Mouse (Mus musculus): Measurements from ENCODE around the gene Cfdp1. TPM values are rescaled to one million over a fixed set of nuclear protein-coding genes. Genes with fewer than 3 reads are reported as not detected.
"Not testable (repeated sequence)": the region's sequence is repeated elsewhere in the genome, so short reads cannot be mapped to it uniquely, and the experiment has no call there.

Cfdp1 gene
- polyA plus RNA-seq, 1 experiment from 2014 or later, result 173 TPM

DNA sequence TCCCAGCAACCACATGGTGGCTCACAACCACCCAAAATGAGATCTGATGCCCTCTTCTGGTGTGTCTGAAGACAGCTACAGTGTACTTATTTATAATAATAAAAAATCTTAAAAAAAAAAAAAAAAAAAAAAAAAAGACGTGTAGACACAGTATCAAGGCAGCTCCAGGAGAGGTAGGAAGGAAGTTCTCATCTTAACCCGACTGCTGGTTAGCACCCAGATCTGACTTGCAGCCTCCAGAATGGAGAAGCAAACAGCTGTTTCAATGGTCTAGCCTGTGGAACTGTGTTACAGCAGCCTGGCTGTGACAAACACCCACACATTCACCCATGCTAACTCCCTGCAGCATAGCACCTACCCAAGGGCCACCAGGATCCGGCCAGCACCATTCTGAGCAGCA, 16.3 kb upstream of the Cfdp1 start:
- H3K4me2 ChIP-seq, result no peak overlapping the region
- H3K9ac ChIP-seq (ENCODE audit: low read depth, low read length), result no peak overlapping the region
- H3K4me3 ChIP-seq (ENCODE audit: low read depth, low read length), result no peak overlapping the region
- H3K27ac ChIP-seq (ENCODE audit: low read depth, low read length), result no peak overlapping the region
- H3K9me3 ChIP-seq (replicated peaks; ENCODE audit: control insufficient read depth, low read length), result no peaks in the 10 kb centered on the region
- ATAC-seq (replicated peaks; ENCODE audit: insufficient number of reproducible peaks, low FRiP score, low TSS enrichment), result no peak
- H3K27me3 ChIP-seq (ENCODE audit: control insufficient read depth, insufficient read depth, low read length), result no peaks in the 10 kb centered on the region
- WGBS (ENCODE audit: insufficient replicate concordance), result 83% methylated on average over 3 of the region's 3 CpGs
- no peaks in the 10 kb centered on the region; the same call in 1 of the 2 replicates for H3K36me3 ChIP-seq (ENCODE audit: control insufficient read depth, insufficient read depth, low read length)
- H3K4me1 ChIP-seq (ENCODE audit: control insufficient read depth, insufficient read depth, low read length), result no peaks in the 10 kb centered on the region

DNA sequence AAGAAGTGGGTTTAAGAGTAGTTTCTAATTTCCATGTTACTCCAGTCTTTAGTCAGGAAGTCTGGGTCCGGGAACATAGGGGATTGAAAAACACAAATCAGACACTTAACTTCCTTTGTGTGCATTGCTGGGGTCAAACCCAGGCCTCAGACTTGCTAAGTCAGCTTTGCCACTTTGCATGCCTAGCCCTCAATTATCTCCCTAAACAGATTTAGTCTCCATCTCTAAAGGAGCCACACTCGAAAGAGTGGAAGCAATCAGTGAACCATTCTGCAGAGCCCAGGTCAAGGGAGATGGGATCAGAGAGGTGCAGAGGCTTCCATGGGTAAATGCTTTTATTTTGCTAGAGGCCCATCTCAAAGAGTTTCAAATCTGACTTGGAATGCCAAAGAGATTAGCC, 14.6 kb upstream of the Cfdp1 start:
- Histone ChIP-seq H3K27ac (ENCODE audit: low read depth, low read length) (no peak overlapping the region), H3K4me2 (no peak overlapping the region), H3K9ac (ENCODE audit: low read depth, low read length) (no peak overlapping the region), H3K4me3 (ENCODE audit: low read depth, low read length) (no peak overlapping the region), H3K27me3 (ENCODE audit: control insufficient read depth, insufficient read depth, low read length) (no peaks in the 10 kb centered on the region), H3K9me3 (replicated peaks; ENCODE audit: control insufficient read depth, low read length) (no peaks in the 10 kb centered on the region), H3K4me1 (ENCODE audit: control insufficient read depth, insufficient read depth, low read length) (no peaks in the 10 kb centered on the region), H3K36me3 (ENCODE audit: control insufficient read depth, insufficient read depth, low read length) (no peaks in the 10 kb centered on the region; the same call in 1 of the 2 replicates)
- no peak for ATAC-seq (replicated peaks; ENCODE audit: insufficient number of reproducible peaks, low FRiP score, low TSS enrichment)
- 51% methylated on average over 2 of the region's 2 CpGs for WGBS (ENCODE audit: insufficient replicate concordance)

DNA sequence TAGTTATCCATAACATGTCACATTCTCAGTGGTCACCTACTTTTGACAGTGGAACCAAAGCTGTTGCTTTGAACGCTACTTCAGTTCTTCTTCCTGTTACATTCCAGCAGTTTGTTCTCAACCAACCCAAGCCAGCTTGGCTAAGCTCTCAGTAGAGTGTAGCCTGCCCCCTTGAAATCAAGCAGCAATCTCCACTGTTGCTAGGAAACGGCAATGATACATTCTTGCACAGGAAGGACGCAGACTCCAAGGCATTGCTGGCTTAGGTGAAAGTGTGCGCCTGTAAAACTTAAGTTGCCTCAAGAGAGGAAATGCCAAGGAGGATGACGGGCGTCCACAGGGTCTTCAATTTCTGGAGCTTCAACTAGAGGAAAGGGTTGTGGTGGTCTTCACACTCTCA, 11.8 kb upstream of the Cfdp1 start:
- Histone ChIP-seq H3K4me3 (ENCODE audit: low read depth, low read length) (no peak overlapping the region), H3K9me3 (replicated peaks; ENCODE audit: control insufficient read depth, low read length) (no peaks in the 10 kb centered on the region), H3K4me2 (no peak overlapping the region)

DNA sequence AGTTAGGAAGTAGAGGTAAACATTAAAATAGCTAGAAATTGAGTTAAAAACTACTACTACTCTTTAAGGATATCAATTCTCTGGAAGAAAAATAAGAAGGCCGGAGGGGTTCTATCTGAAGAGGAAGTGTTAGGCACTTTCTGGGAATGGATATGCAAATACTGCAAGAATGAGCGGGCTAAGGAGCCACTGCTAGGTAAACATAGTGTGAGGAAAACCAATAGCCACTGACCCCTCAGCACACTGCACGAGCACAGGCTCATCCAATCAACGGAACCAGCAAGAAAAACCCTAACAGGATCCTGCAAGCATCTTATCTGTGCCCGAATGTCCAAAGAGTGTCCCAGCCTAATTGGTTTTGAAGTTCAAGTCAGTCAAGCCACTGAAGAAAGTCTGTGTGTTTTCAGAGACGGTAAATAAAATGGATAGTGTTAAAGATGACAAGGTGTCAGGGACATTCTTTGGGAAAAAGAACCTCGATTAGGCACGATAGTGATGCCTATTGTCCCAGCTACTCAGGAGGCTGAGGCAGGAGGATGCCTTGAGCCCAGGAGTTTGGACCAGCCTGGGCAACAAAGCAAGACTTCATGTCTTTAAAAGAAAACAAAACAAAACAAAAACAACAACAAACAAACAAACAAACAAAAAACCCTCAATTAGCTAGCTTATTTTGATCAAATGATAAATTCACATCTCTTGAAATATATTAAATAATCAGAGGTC, 11.2 kb upstream of the Cfdp1 start:
- 80% methylated on average over 8 of the region's 8 CpGs for WGBS (ENCODE audit: insufficient replicate concordance)
- H3K9ac ChIP-seq (ENCODE audit: low read depth, low read length), result no peak overlapping the region
- no peak for ATAC-seq (replicated peaks; ENCODE audit: insufficient number of reproducible peaks, low FRiP score, low TSS enrichment)

More for the DNA sequence above, 11.8 kb upstream of the Cfdp1 start:
- Histone ChIP-seq H3K9ac (ENCODE audit: low read depth, low read length) (no peak overlapping the region), H3K27ac (ENCODE audit: low read depth, low read length) (no peak overlapping the region), H3K4me1 (ENCODE audit: control insufficient read depth, insufficient read depth, low read length) (no peaks in the 10 kb centered on the region), H3K36me3 (ENCODE audit: control insufficient read depth, insufficient read depth, low read length) (no peaks in the 10 kb centered on the region; the same call in 1 of the 2 replicates), H3K27me3 (ENCODE audit: control insufficient read depth, insufficient read depth, low read length) (no peaks in the 10 kb centered on the region)
- ATAC-seq (replicated peaks; ENCODE audit: insufficient number of reproducible peaks, low FRiP score, low TSS enrichment), result no peak
- WGBS (ENCODE audit: insufficient replicate concordance), result 76% methylated on average over 6 of the region's 6 CpGs

DNA sequence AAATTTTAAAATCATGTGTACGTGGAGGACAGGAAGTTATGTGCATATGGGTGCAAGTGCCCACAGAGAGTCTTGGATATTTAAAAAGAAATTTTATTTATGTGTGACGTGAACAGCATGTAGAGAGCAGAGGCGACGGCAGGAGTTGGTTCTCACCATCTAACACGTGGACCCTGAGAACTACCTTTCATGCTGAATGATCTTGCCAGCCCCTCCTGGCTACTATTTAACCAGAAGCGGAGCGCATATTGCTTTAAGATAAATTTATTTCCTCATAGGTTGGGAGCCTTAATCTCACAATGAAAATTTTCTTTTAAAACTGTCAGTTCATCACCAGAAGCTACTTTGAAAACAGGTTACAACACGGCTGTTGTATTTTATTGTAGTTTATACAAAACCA, 10.6 kb upstream of the Cfdp1 start:
- H3K4me1 ChIP-seq (ENCODE audit: control insufficient read depth, insufficient read depth, low read length), result no peaks in the 10 kb centered on the region
- H3K4me3 ChIP-seq (ENCODE audit: low read depth, low read length), result no peak overlapping the region
- H3K27me3 ChIP-seq (ENCODE audit: control insufficient read depth, insufficient read depth, low read length), result no peaks in the 10 kb centered on the region
- H3K4me2 ChIP-seq, result no peak overlapping the region
- H3K36me3 ChIP-seq (ENCODE audit: control insufficient read depth, insufficient read depth, low read length), result no peaks in the 10 kb centered on the region; the same call in 1 of the 2 replicates
- WGBS (ENCODE audit: insufficient replicate concordance), result 90% methylated on average over 8 of the region's 8 CpGs
- no peak overlapping the region for H3K9ac ChIP-seq (ENCODE audit: low read depth, low read length)
- no peaks in the 10 kb centered on the region for H3K9me3 ChIP-seq (replicated peaks; ENCODE audit: control insufficient read depth, low read length)
- no peak for ATAC-seq (replicated peaks; ENCODE audit: insufficient number of reproducible peaks, low FRiP score, low TSS enrichment)
- no peak overlapping the region for H3K27ac ChIP-seq (ENCODE audit: low read depth, low read length)

More for the DNA sequence above, 11.2 kb upstream of the Cfdp1 start:
- Histone ChIP-seq H3K27me3 (ENCODE audit: control insufficient read depth, insufficient read depth, low read length) (no peaks in the 10 kb centered on the region), H3K9me3 (replicated peaks; ENCODE audit: control insufficient read depth, low read length) (no peaks in the 10 kb centered on the region), H3K4me1 (ENCODE audit: control insufficient read depth, insufficient read depth, low read length) (no peaks in the 10 kb centered on the region), H3K27ac (ENCODE audit: low read depth, low read length) (no peak overlapping the region), H3K4me2 (no peak overlapping the region), H3K4me3 (ENCODE audit: low read depth, low read length) (no peak overlapping the region), H3K36me3 (ENCODE audit: control insufficient read depth, insufficient read depth, low read length) (no peaks in the 10 kb centered on the region; the same call in 1 of the 2 replicates)

DNA sequence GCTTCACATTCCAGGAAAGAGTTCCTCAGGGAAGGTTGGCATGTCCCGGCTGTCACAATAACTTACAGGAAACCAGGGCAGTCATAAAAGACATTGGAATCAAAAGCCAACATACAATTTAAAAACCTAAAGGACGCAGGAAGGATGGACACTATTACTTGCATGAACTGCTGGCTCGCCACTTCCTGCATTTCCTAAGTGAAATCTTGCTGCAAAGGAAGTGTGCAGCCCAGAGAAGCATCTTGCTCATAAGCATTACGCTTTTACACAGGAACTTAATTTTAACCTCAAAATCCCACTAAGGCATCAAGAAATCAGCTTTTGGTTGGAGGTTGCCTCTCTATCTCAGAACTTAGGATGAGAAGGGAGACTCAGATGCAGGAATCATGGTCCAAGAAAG, 9.2 kb upstream of the Cfdp1 start:
- Histone ChIP-seq H3K9ac (ENCODE audit: low read depth, low read length) (no peak overlapping the region), H3K4me2 (no peak overlapping the region), H3K4me1 (ENCODE audit: control insufficient read depth, insufficient read depth, low read length) (no peaks in the 10 kb centered on the region), H3K27ac (ENCODE audit: low read depth, low read length) (no peak overlapping the region), H3K9me3 (replicated peaks; ENCODE audit: control insufficient read depth, low read length) (no peaks in the 10 kb centered on the region), H3K36me3 (ENCODE audit: control insufficient read depth, insufficient read depth, low read length) (no peaks in the 10 kb centered on the region; the same call in 1 of the 2 replicates), H3K27me3 (ENCODE audit: control insufficient read depth, insufficient read depth, low read length) (no peaks in the 10 kb centered on the region), H3K4me3 (ENCODE audit: low read depth, low read length) (no peak overlapping the region)
- ATAC-seq (replicated peaks; ENCODE audit: insufficient number of reproducible peaks, low FRiP score, low TSS enrichment), result no peak
- WGBS (ENCODE audit: insufficient replicate concordance), result 80% methylated on average over 4 of the region's 4 CpGs

DNA sequence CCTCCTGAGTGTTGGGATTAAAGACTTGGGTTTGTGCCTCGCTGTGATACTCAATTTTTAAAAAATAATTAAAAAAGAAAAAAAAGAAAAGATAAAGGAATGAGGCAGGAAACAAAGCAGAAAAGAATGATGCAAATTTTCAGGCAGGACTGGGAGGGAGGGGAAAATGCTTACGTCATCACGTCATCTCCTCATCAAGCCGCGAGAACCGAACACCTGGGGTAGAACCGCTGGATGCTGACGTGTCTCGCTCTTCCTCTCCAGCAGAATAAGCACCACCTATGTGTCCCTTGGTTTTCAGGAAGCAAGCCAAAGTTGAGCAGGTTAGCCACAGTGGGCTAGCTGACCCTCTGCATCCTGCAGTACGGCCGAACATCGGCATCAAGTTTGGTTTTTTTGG, 1.9 kb upstream of the Cfdp1 start:
- Histone ChIP-seq H3K36me3 (ENCODE audit: control insufficient read depth, insufficient read depth, low read length) (no peaks in the 10 kb centered on the region), H3K27ac (ENCODE audit: low read depth, low read length) (no peak overlapping the region), H3K9ac (ENCODE audit: low read depth, low read length) (no peak overlapping the region), H3K4me3 (ENCODE audit: low read depth, low read length) (no peak overlapping the region), H3K4me2 (no peak overlapping the region), H3K27me3 (ENCODE audit: control insufficient read depth, insufficient read depth, low read length) (no peaks in the 10 kb centered on the region), H3K9me3 (replicated peaks; ENCODE audit: control insufficient read depth, low read length) (no peaks in the 10 kb centered on the region), H3K4me1 (ENCODE audit: control insufficient read depth, insufficient read depth, low read length) (peaks cover 10% of the 10 kb centered on the region; the same call in 1 of the 2 replicates)
- WGBS (ENCODE audit: insufficient replicate concordance), result 85% methylated on average over 12 of the region's 12 CpGs
- no peak for ATAC-seq (replicated peaks; ENCODE audit: insufficient number of reproducible peaks, low FRiP score, low TSS enrichment)

DNA sequence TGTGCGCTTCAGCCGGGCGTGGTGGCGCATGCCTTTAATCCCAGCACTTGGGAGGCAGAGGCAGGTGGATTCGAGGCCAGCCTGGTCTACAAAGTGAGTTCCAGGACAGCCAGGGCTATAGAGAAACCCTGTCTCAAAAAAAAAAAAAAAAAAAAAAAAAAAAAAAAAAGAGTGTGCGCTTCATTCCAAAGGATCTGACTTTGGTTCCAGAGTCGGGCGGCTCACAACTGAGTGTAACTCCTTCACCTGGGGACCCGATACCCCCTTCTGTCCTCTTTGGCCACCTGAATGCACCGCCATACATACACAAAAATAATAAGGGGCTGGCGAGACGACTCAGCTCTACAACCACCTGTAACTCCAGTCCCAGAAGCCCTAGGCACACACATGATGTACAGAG, 872 bp downstream of the Cfdp1 start:
- WGBS (ENCODE audit: insufficient replicate concordance), result 52% methylated on average over 12 of the region's 12 CpGs
- peaks cover 12% of the 10 kb centered on the region; the same call in 1 of the 2 replicates for H3K4me1 ChIP-seq (ENCODE audit: control insufficient read depth, insufficient read depth, low read length)
- H3K27me3 ChIP-seq (ENCODE audit: control insufficient read depth, insufficient read depth, low read length); H3K36me3 ChIP-seq (ENCODE audit: control insufficient read depth, insufficient read depth, low read length); ATAC-seq (replicated peaks; ENCODE audit: insufficient number of reproducible peaks, low FRiP score, low TSS enrichment); H3K9me3 ChIP-seq (replicated peaks; ENCODE audit: control insufficient read depth, low read length); H3K27ac ChIP-seq (ENCODE audit: low read depth, low read length): not testable (repeated sequence)
- H3K9ac ChIP-seq (ENCODE audit: low read depth, low read length), result peak overlapping the region; percentile 86
- peak overlapping the region; percentile 93 for H3K4me3 ChIP-seq (ENCODE audit: low read depth, low read length)
- peak overlapping the region; percentile 87 for H3K4me2 ChIP-seq

DNA sequence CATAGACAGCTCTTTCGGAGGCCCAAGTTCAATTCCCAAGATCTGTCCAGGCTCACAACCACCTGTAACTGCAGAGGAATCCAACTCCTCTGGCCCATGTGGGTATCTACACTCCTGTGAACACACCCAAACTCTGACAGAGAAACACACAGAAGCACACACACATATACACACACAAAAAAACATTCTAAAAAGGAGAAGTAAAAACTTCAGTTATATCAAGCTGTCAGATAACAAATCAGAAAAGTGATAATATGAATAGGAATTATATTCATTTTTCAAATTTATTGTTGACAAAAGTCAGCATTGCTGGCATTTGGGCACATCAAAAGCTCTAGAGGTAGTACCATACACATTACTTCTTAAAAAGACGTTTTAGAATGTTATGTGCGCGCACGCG, 7.3 kb downstream of the Cfdp1 start:
- Histone ChIP-seq H3K27me3 (ENCODE audit: control insufficient read depth, insufficient read depth, low read length) (no peaks in the 10 kb centered on the region), H3K9me3 (replicated peaks; ENCODE audit: control insufficient read depth, low read length) (no peaks in the 10 kb centered on the region), H3K9ac (ENCODE audit: low read depth, low read length) (no peak overlapping the region), H3K4me1 (ENCODE audit: control insufficient read depth, insufficient read depth, low read length) (0 out of 2 replicates have a peak, but pooled peaks cover 6% of the 10 kb centered on the region), H3K4me2 (no peak overlapping the region), H3K4me3 (ENCODE audit: low read depth, low read length) (no peak overlapping the region), H3K36me3 (ENCODE audit: control insufficient read depth, insufficient read depth, low read length) (peaks cover 4% of the 10 kb centered on the region; the same call in 1 of the 2 replicates), H3K27ac (ENCODE audit: low read depth, low read length) (no peak overlapping the region)
- ATAC-seq (replicated peaks; ENCODE audit: insufficient number of reproducible peaks, low FRiP score, low TSS enrichment), result no peak
- 90% methylated on average over 6 of the region's 6 CpGs for WGBS (ENCODE audit: insufficient replicate concordance)

Data from heart, embryonic 11.5 days (tissue).